Mouse (Mus musculus): ENCODE results near the gene Akap6.

The Akap6 gene

DNA sequence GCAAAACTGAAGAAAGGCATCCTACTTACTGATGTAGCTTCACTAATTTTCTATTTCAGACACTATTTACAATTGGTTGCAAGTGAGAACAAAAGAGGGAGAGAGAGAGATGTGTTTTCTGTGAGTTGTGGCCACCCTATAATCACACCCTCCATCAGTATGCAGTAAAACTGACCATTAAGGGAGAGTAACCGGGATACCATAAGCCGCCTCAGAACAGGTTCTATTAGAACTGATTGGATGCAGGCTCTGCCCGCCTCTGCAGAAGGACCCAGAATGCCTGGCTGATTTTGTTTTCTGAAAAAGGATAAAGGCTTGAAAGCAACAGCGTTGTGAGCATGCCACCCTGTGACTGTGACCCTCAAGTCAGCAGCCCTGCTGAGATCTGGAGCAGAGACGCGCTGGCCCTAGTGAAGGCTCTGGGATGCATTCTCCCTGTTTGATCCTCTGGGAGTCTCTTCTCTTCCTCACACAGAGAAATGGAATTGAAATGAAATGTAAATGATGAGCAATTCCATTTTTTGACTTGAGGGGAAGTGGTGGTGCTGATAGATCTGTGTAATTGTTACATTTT is 445.0 kb downstream of the Akap6 start:
- no peak for DNase-seq (ENCODE audit: low read depth, low spot score)

DNA sequence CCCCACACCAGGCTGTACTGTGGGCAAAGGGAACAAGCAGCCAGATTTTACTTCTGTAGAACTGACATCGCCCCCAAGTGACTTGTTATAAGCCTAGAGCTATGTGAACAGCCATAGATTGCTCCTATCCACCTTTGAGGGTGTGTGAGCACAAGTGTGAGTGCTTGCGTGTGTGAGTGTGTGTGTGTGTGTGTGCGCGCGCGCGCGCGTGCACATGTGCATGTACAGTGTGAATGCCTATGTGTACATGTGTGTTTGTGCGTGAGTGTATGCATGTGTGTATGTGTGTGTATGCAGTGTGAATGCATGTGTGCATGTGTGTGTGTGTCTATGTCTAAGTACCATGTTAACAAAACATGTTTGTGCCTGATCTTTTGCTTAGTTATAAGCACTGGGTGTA is 445.6 kb downstream of the Akap6 start:
- DNase-seq (ENCODE audit: low read depth, low spot score) = no peak

DNA sequence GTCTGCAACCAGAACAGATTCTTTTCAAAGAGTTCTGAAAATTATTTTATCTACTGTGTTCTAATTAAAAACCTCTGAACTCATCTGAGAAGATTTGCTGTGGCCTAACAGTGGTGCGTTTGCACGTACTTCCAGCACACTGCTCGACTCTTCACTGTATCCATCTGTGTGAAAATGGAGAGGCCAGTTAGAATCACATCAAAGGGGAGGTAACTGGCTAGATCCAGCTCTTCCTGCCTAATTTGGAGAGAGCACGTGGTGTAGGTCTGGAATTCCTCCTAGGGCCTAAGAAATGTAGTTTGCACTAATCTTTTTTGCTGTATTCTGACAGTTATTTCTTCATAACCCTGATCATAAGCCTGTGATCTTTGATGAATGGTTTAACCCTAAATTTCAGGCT is 446.3 kb downstream of the Akap6 start:
- no peak for DNase-seq (ENCODE audit: low read depth, low spot score)

DNA sequence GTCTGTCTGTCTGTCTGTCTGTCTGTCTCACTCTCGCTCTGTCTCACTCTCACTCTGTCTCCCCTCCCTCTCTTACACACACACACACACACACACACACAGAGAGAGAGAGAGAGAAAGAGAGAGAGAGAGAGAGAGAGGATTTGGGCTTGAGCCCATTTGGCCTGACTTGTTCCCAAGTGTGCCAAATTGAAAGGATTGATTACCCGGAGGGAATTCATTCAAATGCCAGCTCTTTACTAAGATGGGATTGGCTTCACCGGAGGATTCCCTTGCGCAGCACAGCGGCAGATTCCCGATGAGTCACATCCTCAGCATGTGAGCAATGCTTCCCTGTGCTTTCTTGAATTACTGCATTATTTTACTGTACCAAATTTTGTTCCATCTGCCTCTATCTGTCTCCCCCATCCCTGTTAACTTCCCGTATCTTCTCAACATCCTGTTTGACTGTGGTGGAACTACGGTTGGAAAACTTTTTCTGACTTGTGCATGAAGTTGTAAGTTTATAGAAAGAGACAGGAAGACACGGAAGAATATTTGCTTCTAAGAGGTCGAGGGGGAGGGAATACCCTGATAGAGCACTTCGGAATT is 447.4 kb downstream of the Akap6 start:
- DNase-seq (ENCODE audit: low read depth, low spot score) = no peak

DNA sequence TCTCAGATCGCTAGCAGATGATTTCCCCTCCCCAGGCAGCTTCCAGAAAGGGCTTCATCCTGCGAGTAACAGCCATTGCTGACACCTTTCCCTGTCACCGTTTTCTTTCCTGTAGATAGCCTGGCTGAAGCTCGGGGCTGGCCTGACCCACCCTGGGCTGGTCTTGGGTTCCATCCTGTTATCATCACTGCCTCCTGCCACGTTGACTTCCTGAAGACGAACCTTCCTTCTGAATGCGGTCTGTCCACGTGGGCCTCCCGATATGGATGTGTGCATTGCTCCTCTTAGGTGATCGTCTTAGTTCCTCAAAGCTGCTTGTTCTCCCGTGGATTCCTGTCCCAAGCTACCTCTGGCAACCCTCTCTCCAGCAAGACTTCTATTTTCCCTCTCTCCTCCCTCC is 448.5 kb downstream of the Akap6 start:
- DNase-seq (ENCODE audit: low read depth, low spot score) = no peak

DNA sequence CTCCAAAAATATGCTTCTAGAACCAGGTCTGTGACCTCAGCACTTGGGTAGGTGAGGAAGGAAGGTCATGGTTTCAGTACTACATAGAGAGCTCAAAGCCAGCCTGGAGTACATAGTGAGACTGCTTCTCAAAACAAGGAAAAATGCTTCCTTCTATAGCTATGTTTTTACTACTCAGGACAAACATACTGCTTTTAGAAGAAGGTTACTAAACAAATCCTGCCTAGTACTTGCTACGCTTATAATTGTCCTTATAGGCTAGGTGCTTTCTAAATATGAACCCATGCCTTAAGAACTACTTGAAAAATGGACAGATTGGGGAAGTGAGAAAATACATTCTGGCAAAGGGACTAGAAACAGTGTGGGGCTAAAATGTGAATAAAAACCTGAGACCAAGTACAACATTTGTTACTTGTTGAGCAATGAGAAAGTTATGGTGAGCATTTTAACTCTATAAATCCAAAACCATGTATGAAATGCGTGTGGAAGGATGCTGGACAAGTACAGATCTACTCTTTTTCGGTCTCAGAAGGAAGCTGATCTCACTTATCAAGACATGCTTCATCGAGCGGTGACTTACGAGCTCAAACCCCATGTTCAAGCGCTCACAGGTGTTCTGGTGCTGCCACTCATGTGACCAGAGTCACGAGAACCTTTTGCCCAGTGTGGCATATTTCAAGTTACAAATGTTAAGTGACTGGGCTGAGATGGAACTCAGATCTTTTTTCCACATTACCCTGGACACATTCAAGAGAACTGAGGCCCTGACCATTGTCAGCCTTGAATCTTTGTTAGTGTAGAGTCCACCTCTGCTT is 469.2 kb downstream of the Akap6 start:
- DNase-seq (ENCODE audit: low read depth, low spot score) = no peak

DNA sequence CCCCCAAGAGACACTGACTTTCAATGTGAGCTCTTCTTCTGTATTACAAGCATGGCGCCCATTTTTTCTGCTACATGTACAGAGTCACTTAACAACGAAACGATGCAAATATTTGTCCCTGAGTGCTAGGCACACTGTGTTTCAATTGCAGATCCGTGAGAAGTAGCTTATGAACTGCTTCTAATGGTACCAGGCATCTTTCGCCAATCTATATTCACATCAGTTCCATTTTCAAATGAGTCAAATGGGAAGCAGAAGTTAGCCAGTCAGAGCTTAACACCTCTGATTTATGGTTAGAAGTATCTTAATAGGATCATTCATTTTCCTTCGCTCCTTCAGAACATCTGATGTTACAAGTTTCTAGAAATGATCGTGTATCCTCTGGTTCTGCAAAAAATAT is 492.3 kb downstream of the Akap6 start:
- no peak for DNase-seq (ENCODE audit: low read depth, low spot score)

- no peak for DNase-seq (ENCODE audit: low read depth, low spot score)
Observed at GRCm38 (mm10) chr12:53193664-53194063, 494.5 kb downstream of the Akap6 start.
